Mouse (Mus musculus): Measurements from ENCODE around the gene Hk2. TPM values are rescaled to one million over a fixed set of nuclear protein-coding genes. Genes with fewer than 3 reads are reported as not detected.

Gene Hk2
- polyA plus RNA-seq (2016; fragmentation: Nextera tagmentation; extraction: Ambion mirVana), result 18.7 and 32.0 TPM in 2 replicates

DNA sequence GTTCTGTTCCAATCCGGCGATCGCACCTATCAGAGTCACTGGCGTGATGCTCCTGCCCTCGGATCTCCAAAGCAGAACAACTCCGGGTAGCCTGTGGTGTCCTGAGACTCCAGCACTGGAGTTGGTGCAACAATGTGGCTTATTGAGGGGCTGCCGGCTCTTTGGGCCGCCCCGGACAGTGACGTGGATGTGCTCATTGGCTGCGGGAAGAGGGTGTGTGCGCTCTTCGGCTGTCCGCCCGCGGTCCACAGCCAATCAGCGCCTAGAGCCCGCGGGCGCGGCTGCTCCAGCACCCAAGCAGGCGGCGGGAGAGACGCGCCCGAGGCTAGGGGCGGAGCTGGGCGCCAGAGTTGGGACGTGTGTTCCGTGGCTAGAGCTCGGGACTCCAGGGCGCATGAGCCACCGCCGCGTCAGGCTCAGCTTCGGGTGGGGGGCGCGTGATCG is at the start of gene Hk2:
Gene Hk2, minus strand, starts transcription at position 134 of the 444 bp plus-strand sequence.
- peak within 1 kb of the TSS; percentile 89 for H3K27ac ChIP-seq
- H3K4me1 ChIP-seq (replicated peaks), result peaks cover 45% of the 10 kb centered on the region
- under 1% methylated on average over 39 of the region's 39 CpGs for WGBS
- peaks cover 10% of the 10 kb centered on the region for H3K27me3 ChIP-seq (ENCODE audit: insufficient read depth, poor library complexity, severe bottlenecking)
- peak; percentile 91 for DNase-seq (ENCODE audit: low spot score)
- H3K9me3 ChIP-seq, result no peaks in the 10 kb centered on the region
- H3K36me3 ChIP-seq, result no peaks in the 10 kb centered on the region
- peak within 1 kb of the TSS; percentile 77 for H3K4me3 ChIP-seq

DNA sequence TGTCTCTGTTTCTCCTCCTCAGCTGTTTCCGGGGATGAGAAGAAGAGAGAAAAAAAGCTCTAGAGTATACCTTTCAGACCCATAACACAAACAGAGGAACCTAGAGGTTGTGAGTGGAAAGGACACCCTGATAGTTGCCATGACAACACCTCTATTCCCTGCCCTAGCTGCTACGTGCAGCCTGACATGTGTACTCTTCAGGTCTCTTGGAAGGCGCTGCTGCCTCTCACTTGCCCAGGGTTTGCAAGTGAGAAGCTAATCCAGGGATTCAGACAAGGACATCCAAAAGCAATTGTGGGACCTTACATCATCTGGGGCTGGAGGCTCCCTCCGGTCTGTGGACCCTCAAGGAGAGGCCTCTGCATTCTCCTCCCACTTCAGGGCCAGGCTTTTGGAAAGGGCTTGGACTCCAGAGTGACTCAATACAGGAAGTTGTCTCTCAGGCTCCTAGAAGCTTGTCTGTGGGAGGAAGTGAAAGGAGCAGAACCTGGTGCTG is 47.6 kb upstream of the Hk2 start:
- H3K36me3 ChIP-seq, result no peaks in the 10 kb centered on the region

DNA sequence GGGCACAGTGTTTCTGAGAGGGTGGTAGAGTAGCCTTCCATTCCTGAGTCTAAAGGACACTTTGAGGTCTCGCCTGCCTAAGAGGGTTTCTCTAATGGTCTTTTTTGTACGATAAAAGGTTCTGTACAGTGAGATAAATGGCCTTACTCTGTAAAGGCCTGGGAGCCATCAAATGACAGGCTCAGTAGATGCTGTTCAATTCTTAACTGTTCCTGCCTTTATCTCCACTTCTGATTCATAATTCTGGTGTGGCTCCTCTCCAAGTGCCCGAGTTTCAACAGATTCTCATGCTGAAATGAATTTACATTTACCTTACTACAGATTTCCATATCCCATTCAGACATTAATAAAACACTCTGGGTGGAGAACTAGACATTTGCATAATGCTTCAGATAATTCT is 46.5 kb upstream of the Hk2 start:
- H3K36me3 ChIP-seq, result no peaks in the 10 kb centered on the region
- WGBS, result 81% methylated on average over 3 of the region's 3 CpGs
- peaks cover 6% of the 10 kb centered on the region; the same call in 1 of the 2 replicates for H3K4me1 ChIP-seq (replicated peaks)
- no peak for DNase-seq (ENCODE audit: low spot score)
- H3K9me3 ChIP-seq, result no peaks in the 10 kb centered on the region
- no peak overlapping the region for H3K27ac ChIP-seq
- H3K4me3 ChIP-seq, result no peak overlapping the region
- no peaks in the 10 kb centered on the region for H3K27me3 ChIP-seq (ENCODE audit: insufficient read depth, poor library complexity, severe bottlenecking)

More for the DNA sequence above, 47.6 kb upstream of the Hk2 start:
- WGBS, result 59% methylated on average over 4 of the region's 4 CpGs
- no peak overlapping the region for H3K27ac ChIP-seq
- no peaks in the 10 kb centered on the region for H3K9me3 ChIP-seq
- H3K4me1 ChIP-seq (replicated peaks), result peaks cover 6% of the 10 kb centered on the region; the same call in 1 of the 2 replicates
- DNase-seq (ENCODE audit: low spot score), result no peak
- no peaks in the 10 kb centered on the region for H3K27me3 ChIP-seq (ENCODE audit: insufficient read depth, poor library complexity, severe bottlenecking)
- no peak overlapping the region for H3K4me3 ChIP-seq

DNA sequence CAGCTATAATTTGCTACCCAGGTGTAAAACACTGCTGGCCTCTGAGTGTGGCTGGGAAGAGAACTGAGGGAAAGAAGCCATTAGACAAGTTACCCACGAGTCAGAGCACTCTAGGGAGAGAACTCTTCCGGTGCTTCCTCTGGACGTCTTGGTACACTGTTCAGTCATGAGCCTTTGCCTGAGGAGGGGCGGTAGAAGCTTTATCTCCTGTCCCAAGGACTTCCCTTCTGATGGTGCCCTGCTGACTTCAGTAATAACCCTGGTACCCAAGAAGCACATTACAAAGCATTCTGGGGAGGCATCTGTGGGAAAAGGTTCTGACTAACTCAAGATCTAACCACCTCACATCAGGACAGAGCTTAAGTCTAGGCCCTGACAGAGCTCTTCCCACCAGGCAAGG is 40.6 kb upstream of the Hk2 start:
- Histone ChIP-seq H3K27me3 (ENCODE audit: insufficient read depth, poor library complexity, severe bottlenecking) (no peaks in the 10 kb centered on the region), H3K36me3 (no peaks in the 10 kb centered on the region), H3K4me3 (no peak overlapping the region), H3K9me3 (no peaks in the 10 kb centered on the region), H3K27ac (no peak overlapping the region), H3K4me1 (replicated peaks) (no peaks in the 10 kb centered on the region)
- DNase-seq (ENCODE audit: low spot score), result no peak
- WGBS, result 78% methylated on average over 4 of the region's 4 CpGs

DNA sequence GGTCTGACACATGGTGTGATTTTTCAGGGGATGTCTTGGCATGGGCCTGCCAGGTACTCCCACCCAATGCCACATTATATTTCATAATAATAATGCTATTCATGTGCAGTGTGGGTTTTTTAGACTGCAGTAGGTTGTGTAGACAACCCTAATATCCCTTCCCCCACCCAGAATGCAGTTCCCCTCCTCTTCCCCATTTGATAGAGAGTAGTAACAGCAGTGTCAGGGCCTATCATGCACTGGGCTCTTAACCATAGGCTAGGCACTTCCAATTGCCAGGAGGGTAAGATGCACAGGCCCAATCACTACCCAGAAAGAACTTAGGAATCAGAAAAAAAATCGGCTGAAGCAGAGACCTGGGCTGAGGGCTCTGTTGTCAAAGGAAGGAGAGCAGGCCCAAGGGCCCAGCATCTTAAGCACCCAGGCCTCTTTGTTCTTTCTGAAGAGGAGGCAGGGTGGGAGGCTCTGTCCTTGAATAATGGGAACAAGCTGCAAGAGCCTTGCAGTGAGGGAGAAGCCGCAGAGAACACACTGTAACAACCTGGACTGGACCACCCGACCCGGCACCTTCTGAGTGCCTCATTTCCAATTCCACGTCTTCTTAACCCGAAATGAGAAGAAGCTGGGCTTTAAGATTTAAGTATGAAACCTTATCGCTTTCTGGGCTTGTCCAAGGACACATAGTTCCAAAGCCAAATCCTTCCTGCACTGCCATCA is 33.9 kb upstream of the Hk2 start:
- no peaks in the 10 kb centered on the region for H3K4me1 ChIP-seq (replicated peaks)
- no peaks in the 10 kb centered on the region for H3K9me3 ChIP-seq
- 82% methylated on average over 7 of the region's 7 CpGs for WGBS
- H3K27ac ChIP-seq, result no peak overlapping the region
- no peak for DNase-seq (ENCODE audit: low spot score)
- no peak overlapping the region for H3K4me3 ChIP-seq
- no peaks in the 10 kb centered on the region for H3K27me3 ChIP-seq (ENCODE audit: insufficient read depth, poor library complexity, severe bottlenecking)
- H3K36me3 ChIP-seq, result no peaks in the 10 kb centered on the region

DNA sequence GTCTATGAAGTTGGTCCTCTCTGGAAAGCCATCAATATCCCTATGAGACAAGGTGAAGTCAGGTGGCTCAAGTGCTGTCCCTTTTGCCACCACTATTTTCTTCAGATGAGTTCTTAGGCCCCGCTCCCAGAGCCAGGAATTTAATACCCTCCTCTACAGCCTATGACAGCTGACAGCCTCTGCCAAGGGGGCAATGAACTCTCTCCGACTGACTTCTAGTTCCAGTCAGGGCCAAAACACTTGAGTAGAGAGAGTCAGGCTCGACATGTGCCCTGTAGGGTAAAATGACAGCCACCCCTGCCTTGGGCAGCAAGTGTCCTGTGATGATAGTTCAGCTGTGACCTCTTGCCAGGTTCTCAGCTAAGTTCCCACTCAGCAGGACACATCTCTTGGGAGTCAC is 32.7 kb upstream of the Hk2 start:
- no peak overlapping the region for H3K27ac ChIP-seq
- no peak for DNase-seq (ENCODE audit: low spot score)
- H3K36me3 ChIP-seq, result no peaks in the 10 kb centered on the region
- no peaks in the 10 kb centered on the region for H3K4me1 ChIP-seq (replicated peaks)
- H3K4me3 ChIP-seq, result no peak overlapping the region
- 69% methylated on average over 3 of the region's 3 CpGs for WGBS
- H3K9me3 ChIP-seq, result no peaks in the 10 kb centered on the region
- H3K27me3 ChIP-seq (ENCODE audit: insufficient read depth, poor library complexity, severe bottlenecking), result no peaks in the 10 kb centered on the region

DNA sequence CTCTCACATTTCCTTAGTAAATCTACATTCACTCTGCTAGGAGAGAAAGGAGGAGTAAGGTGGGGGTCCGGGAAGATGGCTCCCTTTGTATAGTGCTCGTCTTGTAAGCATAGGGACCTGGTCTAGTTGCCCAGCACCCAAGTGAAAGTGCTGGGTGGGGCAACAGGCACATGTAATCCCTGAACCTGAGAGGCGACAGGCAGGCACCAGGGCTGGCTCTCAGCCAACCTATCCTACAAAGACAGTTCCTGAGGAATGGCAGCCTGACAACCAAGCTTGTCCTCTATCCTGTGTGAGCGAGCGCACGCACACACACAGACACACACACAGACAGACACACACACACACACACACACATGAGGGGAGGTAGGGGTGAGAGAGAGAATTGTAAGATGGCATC is 32.2 kb upstream of the Hk2 start:
- H3K9me3 ChIP-seq, result no peaks in the 10 kb centered on the region
- 83% methylated on average over 6 of the region's 6 CpGs for WGBS
- H3K4me3 ChIP-seq, result no peak overlapping the region
- H3K4me1 ChIP-seq (replicated peaks), result no peaks in the 10 kb centered on the region
- DNase-seq (ENCODE audit: low spot score), result no peak
- H3K27me3 ChIP-seq (ENCODE audit: insufficient read depth, poor library complexity, severe bottlenecking), result no peaks in the 10 kb centered on the region
- H3K27ac ChIP-seq, result no peak overlapping the region
- no peaks in the 10 kb centered on the region for H3K36me3 ChIP-seq

DNA sequence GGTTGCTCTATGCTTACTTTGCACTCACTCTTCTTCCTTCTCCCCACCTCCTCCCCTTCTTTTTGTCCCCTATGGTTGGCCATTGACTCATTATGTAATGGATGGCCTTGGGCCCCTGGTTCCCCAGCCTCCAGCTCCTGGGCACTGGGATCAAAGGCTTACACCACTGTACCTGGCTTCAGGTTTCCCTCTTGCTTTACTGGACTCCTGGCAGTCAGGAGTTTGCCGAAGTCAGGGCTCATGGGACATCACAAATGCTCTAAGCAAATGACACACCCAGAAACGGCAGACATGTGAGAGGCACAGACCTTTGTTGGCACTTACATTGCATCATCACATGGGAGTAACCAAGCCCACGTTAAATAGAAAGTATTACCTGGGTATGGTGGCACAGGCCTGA is 31.6 kb upstream of the Hk2 start:
- H3K9me3 ChIP-seq, result no peaks in the 10 kb centered on the region
- no peaks in the 10 kb centered on the region for H3K4me1 ChIP-seq (replicated peaks)
- H3K27me3 ChIP-seq (ENCODE audit: insufficient read depth, poor library complexity, severe bottlenecking), result no peaks in the 10 kb centered on the region
- DNase-seq (ENCODE audit: low spot score), result no peak
- 86% methylated on average over 3 of the region's 3 CpGs for WGBS
- H3K27ac ChIP-seq, result no peak overlapping the region
- no peak overlapping the region for H3K4me3 ChIP-seq
- no peaks in the 10 kb centered on the region for H3K36me3 ChIP-seq

DNA sequence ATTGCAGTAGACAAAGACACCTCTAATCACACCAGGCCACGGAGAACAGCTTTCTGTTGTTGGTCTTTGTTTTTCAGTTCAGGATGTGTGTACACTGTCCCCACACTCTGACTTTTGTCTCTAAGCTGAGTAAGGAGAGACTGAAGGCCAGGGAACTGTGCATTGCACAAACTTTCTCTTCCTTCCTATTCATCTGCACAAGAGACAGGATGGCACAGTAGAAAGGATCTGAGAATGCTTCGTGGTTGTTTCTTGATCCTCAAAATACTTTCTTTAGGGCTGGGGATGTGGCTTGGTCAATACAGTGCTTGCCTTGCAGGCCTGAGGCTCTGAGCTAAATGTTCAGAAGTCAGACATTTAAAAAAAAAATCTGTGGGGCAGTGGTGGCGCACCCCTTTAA is 30.7 kb upstream of the Hk2 start:
- Histone ChIP-seq H3K27ac (no peak overlapping the region), H3K4me3 (no peak overlapping the region), H3K9me3 (no peaks in the 10 kb centered on the region), H3K27me3 (ENCODE audit: insufficient read depth, poor library complexity, severe bottlenecking) (no peaks in the 10 kb centered on the region), H3K4me1 (replicated peaks) (no peaks in the 10 kb centered on the region), H3K36me3 (no peaks in the 10 kb centered on the region)
- WGBS, result 79% methylated on average over 3 of the region's 3 CpGs
- no peak for DNase-seq (ENCODE audit: low spot score)

DNA sequence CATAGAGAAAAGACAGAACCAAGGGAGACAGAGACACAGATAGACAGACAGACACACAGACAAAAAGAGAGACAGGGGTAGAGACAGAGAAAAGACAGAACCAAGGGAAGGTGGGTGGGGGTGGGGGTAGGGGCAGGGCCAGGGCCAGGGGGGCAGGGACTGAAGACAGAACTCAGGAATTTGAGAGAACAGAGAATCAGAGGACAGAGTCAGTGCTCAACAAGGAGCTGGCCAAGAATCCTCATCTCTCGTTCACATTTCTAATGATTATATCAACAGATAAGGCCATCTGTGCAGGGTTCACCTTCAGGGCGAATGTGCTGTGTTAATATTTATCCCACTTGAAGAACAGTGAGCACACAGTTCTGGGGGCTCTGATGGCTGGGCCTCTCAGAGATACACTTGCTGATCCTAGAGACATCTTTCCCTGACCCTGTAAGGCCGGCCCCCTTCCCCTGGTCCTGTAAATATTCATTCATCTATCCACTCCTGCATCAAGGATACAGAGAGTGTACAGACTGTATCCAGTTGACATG is 24.0 kb upstream of the Hk2 start:
- Histone ChIP-seq H3K4me1 (replicated peaks) (peaks cover 13% of the 10 kb centered on the region), H3K4me3 (no peak overlapping the region), H3K36me3 (no peaks in the 10 kb centered on the region), H3K9me3 (no peaks in the 10 kb centered on the region), H3K27ac (no peak overlapping the region), H3K27me3 (ENCODE audit: insufficient read depth, poor library complexity, severe bottlenecking) (no peaks in the 10 kb centered on the region)
- 68% methylated on average over 3 of the region's 3 CpGs for WGBS
- no peak for DNase-seq (ENCODE audit: low spot score)

DNA sequence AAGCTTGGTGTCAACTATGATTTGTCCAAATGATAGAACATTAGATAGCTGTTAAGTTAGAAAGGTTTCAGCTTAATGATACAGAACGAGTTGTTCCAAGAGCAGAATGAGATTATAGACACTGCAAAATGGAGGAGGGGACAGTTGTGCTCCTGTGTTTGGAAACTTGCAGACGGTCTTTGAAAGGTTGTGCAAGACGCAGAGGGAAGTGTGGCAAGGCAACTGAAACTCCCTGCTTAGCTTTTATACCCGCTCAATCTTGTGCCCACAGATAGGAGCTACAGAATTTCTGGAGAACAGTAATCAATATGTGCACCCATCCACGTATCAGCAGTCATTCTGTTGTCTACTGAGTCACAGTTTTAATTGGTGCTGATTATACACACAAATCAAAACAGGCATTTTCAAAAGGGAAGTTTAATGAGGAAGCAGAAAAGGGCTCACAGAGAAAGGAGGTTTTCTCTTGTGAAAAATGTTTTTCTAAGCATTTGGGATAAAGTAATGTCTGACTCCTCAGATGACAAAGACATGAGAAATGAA is 23.1 kb upstream of the Hk2 start:
- no peaks in the 10 kb centered on the region for H3K36me3 ChIP-seq
- no peaks in the 10 kb centered on the region for H3K27me3 ChIP-seq (ENCODE audit: insufficient read depth, poor library complexity, severe bottlenecking)
- H3K4me3 ChIP-seq, result no peak overlapping the region
- no peak overlapping the region for H3K27ac ChIP-seq
- no peak for DNase-seq (ENCODE audit: low spot score)
- H3K9me3 ChIP-seq, result no peaks in the 10 kb centered on the region
- 72% methylated on average over 5 of the region's 5 CpGs for WGBS
- peaks cover 13% of the 10 kb centered on the region for H3K4me1 ChIP-seq (replicated peaks)

DNA sequence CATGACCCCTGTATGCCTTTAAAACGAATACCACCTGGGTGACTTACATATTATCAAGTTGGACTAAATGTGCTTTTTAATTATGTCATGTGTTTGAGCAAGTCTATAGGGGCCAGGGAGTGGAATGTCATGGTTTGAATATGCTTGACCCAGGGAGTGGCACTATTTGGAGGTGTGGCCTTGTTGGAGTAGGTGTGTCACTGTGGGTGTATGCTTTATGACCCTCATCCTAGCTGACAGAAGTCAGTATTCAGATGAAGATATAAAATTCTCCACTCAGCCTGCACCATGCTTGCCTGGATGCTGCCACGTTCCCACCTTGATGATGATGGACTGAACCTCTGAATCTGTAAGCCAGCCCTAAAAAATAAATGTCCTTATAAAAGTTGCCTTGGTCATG is 16.6 kb upstream of the Hk2 start:
- Histone ChIP-seq H3K27me3 (ENCODE audit: insufficient read depth, poor library complexity, severe bottlenecking) (no peaks in the 10 kb centered on the region), H3K36me3 (no peaks in the 10 kb centered on the region), H3K27ac (no peak overlapping the region), H3K4me1 (replicated peaks) (no peaks in the 10 kb centered on the region), H3K9me3 (no peaks in the 10 kb centered on the region), H3K4me3 (no peak overlapping the region)
- DNase-seq (ENCODE audit: low spot score), result no peak
- 79% methylated on average over 2 of the region's 2 CpGs for WGBS

DNA sequence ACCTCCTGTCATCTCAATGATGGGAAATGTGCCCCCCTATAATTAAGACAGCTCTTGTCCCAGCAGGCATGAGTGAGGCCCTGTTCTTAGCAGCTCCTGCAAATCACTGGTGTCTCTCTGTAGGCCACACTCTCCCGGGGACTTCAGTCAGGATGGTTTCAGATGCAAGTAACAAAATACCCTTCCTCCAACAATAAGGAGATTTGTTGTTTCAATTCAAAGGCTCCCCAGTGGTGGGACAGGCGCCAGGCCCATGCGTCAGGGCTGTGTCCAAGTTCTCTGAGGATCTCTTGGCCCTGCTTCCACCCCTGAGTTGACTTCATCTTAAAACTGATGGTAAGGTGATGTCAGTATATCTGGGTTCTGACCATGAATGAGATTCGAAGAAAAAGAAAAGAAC is 9.7 kb upstream of the Hk2 start:
- 79% methylated on average over 4 of the region's 4 CpGs for WGBS
- no peaks in the 10 kb centered on the region for H3K9me3 ChIP-seq
- H3K4me1 ChIP-seq (replicated peaks), result peaks cover 5% of the 10 kb centered on the region; the same call in 1 of the 2 replicates

More for the DNA sequence above, 9.7 kb upstream of the Hk2 start:
- Histone ChIP-seq H3K27me3 (ENCODE audit: insufficient read depth, poor library complexity, severe bottlenecking) (no peaks in the 10 kb centered on the region), H3K4me3 (no peak overlapping the region), H3K27ac (no peak overlapping the region), H3K36me3 (no peaks in the 10 kb centered on the region)
- DNase-seq (ENCODE audit: low spot score), result no peak
